Comparison of ENCODE assay signal across 23 mouse cellular contexts in genomic region chr17:14342511-14342910, GRCm38 (mm10).
"Had no signal": no experiment of that assay in that cellular context is flagged by ENCODE, and none has a peak within 500 bp of the region (broad histone marks: within the 10 kb centered on the region; RNA-seq: fewer than 3 reads in every experiment).

No protein-coding gene starts in this region.

- H3K36me3 ChIP-seq: limb, embryonic 10.5 days; liver, embryonic 12.5 days; liver, embryonic 15.5 days; lung, embryonic 15.5 days; midbrain, embryonic 13.5 days; neural tube, embryonic 13.5 days; stomach, embryonic 15.5 days had no signal

- H3K27me3 ChIP-seq: liver, embryonic 12.5 days; liver, embryonic 15.5 days; lung, embryonic 15.5 days; midbrain, embryonic 13.5 days; neural tube, embryonic 13.5 days; stomach, embryonic 15.5 days had no signal

- H3K27ac ChIP-seq: layer of hippocampus, adult 2 months; limb, embryonic 10.5 days; limb, embryonic 13.5 days; liver, embryonic 12.5 days; liver, embryonic 15.5 days; lung, embryonic 15.5 days; midbrain, embryonic 13.5 days; neural tube, embryonic 13.5 days; stomach, embryonic 15.5 days had no signal

- H3K9me3 ChIP-seq: limb, embryonic 10.5 days; limb, embryonic 13.5 days; liver, embryonic 12.5 days; liver, embryonic 15.5 days; lung, embryonic 15.5 days; midbrain, embryonic 13.5 days; neural tube, embryonic 13.5 days; stomach, embryonic 15.5 days had no signal

- H3K4me2 ChIP-seq: limb, embryonic 13.5 days; liver, embryonic 12.5 days; liver, embryonic 15.5 days; lung, embryonic 15.5 days; midbrain, embryonic 13.5 days; neural tube, embryonic 13.5 days; stomach, embryonic 15.5 days had no signal

- H3K4me3 ChIP-seq: layer of hippocampus, adult 2 months; limb, embryonic 10.5 days; limb, embryonic 13.5 days; liver, embryonic 12.5 days; liver, embryonic 15.5 days; lung, embryonic 15.5 days; midbrain, embryonic 13.5 days; myocyte; neural tube, embryonic 13.5 days; stomach, embryonic 15.5 days had no signal

- H3K4me1 ChIP-seq: liver, embryonic 12.5 days; liver, embryonic 15.5 days; lung, embryonic 15.5 days; neural tube, embryonic 13.5 days; stomach, embryonic 15.5 days had no signal

- H3K9ac ChIP-seq: limb, embryonic 13.5 days; liver, embryonic 12.5 days; liver, embryonic 15.5 days; lung, embryonic 15.5 days; midbrain, embryonic 13.5 days; neural tube, embryonic 13.5 days; stomach, embryonic 15.5 days had no signal

- ATAC-seq: inflammation-experienced regulatory T-cells, adult 6 months; intestine, embryonic 16.5 days; liver, embryonic 12.5 days; midbrain, embryonic 13.5 days; midbrain, embryonic 16.5 days had no signal

- DNase-seq: kidney, adult 8-10 months; kidney, postnatal 14 days; layer of hippocampus, adult 9-11 months; liver; lung, adult 18-20 months; lung, postnatal 10 days; lung, postnatal 4 days; right cerebral cortex, postnatal 25 days; spleen, adult 18-20 months; thymus, postnatal 25 days had no signal
